Mouse (Mus musculus): ENCODE data around the gene Nrip1.

The Nrip1 gene

DNA sequence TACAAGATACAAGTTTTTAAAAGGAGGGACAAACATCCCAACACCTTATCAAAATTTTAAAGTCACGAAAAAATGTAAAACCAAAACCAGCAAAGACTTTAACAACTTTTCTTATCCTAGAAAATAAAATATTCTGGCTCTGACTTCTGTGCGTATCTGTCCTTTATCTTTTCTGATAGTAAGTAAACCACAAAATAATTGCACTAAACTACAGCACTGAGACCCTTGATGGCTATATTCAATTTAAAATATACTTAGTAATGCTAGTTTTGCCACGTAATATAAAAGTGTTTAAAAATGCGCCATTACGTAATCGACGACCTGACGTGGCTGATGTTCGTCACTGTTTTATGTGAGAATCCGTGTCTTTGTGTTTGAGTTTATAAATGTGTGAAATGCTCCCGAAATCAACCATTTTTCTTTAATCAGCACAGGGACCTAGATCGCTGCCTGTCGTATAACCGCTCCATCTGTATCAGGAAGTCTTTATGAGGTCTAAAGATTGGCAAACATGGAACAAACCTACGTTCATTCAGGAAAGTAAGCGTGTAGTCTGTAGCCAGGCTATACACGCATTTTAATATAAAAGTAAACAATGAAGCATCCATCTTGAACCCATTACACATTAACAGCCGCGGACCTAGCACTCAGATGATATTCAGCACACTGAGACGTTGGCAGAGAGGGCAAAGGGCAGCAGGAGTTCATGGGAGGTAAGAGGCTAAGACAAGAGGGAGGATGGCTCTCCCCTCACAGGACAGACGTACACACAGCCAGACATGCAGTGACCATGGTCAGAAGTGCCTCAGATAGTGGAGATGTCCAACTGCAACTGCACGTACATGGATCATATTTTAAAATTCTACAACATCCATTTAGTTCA is 56.4 kb downstream of the Nrip1 start:
- DNase-seq (ENCODE audit: low read depth, low spot score), result no peak

DNA sequence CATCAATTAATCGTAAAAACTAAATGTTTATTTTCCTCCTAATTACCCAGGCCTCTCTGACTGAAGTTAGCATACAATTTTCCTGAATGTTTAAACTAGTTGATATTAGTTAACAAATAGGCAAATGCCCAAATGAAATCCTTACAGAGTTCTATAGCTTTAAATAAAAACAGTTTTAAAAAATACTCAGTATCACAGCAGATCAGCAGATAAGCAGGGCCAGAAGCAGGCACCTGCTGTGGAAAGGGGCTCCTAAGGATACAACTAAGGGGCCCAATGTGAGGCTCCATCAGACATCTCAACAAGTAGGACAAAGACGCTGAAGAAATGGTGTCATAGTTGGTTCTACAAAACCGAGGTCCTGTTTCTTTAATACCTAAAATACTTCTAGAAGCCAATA is 58.0 kb downstream of the Nrip1 start:
- DNase-seq (ENCODE audit: low read depth, low spot score), result no peak

DNA sequence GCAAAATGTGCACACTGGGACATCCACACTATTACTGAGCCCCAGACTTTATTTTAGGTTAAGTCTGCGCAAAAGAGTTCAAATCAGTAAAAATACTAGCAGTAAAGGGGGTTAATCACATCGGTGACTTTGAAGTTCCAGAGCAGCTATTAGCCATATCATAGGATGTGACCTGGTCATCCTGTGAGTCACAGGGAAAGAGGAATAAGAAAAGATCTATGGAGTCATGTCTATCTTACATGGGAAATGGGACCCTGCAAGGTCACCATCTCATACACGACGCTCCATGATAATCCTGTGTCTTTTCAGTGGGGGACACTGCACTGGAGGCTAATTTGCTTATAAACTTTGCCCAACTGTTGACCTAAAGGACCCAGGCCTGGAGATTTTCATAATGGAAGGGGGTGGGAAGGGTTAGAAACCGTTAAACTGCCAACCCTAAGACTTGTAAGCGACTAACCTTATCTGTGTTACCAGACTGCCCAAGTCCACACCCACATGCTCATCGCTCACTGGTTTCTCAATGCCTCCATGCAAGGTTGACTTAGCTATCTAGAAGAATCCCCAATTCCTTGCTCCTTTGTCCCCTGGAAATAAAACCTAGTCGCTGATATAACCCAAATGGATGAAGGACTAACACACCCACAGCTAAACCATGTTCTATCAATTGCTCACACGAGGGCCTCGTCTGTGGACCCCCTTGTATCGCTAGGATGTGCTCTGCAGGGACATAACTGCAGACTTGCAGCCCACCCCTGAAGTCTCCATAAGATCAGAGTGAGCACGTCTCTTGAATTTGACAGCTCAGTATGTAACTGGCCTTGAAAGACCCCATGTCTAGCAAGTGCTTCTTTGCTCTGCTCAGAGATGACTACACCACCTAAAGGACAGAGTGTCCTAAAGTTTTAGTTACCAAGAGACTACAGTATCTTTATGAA is 59.3 kb downstream of the Nrip1 start:
- no peak for DNase-seq (ENCODE audit: low read depth, low spot score)

DNA sequence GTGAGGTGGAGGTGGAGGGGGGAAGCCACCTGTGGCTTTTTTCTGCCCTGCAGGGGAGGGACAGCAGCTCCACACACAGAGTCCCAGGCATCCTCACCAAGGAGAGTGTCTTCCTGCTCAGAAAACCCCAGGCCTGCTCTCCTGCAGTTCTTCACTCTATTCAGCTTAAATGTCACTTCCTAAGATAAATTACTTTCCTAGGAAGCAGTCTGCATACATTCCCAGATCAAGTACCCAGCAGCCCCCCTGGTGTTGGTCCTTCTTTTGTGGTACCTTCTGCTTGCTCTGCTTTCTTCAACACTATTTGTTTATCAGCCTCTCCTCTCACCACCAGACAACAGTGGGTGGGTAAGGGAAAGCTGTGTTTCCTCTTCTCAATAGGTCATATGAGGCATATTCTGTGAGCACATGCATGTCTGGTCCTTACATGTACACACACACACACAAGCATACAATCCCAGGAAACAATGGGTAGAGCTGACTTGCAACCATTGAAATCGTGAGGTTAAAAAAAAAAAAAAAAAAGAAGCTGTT is 60.7 kb downstream of the Nrip1 start:
- DNase-seq (ENCODE audit: low read depth, low spot score), result no peak

DNA sequence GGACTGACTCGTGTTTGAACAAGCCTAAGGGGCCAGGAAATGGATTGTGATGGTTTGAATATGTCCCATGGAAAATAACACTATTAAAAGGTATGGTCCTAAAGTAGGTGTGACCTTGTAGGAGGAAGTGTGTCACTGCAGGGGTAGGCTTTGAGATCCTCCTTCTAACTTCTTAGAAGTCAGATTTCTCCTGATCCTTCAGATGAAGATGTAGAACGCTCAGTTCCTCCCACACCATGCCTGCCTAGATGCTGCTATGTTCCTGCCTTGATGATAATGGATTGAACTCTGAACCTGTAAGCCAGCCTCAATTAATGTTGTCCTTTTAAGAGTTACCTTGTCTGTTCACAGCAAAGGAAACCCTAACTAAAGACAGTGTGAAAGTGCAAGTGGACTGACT is 62.8 kb downstream of the Nrip1 start:
- DNase-seq (ENCODE audit: low read depth, low spot score), result no peak

DNA sequence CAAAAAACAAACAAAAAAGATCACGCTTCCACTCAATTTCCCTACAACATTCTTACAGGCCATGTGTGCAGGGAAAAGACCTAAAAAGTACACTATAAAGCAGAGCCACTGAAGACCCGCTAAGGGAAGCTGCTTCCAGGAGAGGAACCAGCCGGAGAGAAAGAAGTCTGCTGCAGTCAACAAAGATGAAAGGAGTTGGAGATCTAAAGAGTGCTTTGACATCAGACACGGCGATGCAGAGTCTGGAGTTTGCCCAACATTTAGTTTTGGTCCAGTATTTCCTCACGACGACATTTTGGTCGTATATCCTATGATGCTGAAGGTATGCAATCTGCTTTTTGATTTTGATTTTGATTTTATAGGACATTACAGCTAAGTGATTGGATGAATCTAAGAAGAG is 63.3 kb downstream of the Nrip1 start:
- no peak for DNase-seq (ENCODE audit: low read depth, low spot score)

DNA sequence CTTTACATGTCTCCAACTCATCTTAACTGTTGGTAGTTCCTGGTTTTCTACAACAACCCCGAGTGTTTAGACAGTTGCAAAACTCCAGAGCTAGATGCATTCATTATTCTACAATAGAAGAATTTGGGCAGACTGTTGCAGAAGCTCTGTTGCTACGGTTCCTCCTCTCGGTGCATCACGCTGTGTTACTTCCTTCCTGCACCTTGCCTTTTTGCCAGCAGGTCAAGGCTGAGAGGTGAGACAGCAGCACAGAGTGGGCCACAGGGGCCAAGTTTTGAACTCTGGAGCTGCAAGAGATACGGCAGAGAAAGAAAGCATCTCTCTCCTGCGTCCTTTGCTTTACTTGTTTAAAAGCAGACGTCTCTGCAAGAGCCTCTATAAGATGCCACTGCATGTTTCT is 64.3 kb downstream of the Nrip1 start:
- no peak for DNase-seq (ENCODE audit: low read depth, low spot score)

DNA sequence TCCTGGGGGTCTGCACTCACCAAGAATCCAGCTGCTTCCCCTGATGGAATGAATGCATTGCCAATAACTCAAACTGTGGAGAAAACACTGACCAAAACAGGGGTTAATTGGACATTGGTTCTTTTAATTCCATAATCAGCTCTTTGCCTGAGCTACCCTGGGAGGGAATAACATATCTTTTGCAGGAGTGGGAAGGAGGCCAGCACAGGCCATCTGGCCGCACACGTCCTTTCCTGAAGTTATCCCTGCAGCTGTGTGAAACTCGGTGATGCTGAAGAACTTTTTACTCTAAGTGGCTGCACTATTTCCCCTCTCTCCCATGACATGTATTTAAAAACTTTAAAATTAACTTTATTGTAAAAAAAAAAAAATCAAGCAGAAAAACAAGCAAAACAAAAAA is 66.6 kb downstream of the Nrip1 start:
- DNase-seq (ENCODE audit: low read depth, low spot score), result no peak

DNA sequence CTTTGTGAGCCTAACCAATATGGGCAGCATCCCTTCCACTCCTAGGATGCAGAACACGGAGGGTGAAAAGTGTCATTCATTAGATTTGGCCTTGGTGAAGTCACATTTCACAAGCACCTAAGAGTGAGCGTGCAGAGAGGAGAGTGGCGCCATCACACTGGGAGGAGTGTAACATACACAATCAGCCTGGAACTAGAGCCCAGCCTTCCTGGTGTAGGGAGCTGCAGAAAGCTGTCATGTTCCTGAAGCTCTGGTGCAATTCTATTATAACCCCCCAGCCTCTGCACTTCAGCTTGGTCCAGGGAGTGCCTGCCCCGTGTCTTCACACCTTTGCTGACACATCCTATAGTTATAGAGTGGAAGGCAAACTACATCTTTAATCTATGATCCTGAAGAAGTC is 67.2 kb downstream of the Nrip1 start:
- DNase-seq (ENCODE audit: low read depth, low spot score), result no peak

DNA sequence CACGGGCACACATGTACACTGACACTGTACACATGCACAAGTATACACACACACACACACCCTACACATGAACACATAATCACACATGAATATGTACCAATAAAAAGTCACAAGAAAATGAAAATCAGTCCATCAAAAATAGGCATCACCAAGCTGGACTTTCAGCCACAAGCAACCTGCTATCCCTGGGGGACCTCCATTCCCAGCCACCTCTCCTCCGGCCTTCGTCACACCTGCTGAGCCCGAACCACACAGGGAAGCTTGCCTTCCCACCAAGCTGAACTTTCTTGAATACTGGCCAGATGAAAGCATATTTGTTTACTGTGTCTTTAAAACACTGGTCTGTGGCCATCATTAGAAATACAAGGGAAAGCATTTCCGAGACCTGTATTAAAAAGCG is 70.2 kb downstream of the Nrip1 start:
- DNase-seq (ENCODE audit: low read depth, low spot score), result no peak

DNA sequence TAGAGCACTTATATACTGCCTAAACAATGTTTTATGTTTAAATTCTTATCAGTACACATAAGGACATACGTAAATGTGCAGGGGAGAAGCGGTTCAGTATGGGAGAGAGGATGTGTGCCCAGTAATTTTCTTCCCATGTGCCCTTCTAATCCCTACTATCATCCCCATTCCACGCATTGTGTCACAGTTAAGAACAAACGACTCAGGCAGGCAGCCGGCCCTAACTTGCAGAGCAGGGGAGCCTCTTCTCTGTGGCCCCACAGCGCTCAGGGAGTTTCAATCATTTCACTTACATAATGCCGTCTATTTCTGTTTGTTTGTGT is 71.9 kb downstream of the Nrip1 start:
- DNase-seq (ENCODE audit: low read depth, low spot score), result no peak

DNA sequence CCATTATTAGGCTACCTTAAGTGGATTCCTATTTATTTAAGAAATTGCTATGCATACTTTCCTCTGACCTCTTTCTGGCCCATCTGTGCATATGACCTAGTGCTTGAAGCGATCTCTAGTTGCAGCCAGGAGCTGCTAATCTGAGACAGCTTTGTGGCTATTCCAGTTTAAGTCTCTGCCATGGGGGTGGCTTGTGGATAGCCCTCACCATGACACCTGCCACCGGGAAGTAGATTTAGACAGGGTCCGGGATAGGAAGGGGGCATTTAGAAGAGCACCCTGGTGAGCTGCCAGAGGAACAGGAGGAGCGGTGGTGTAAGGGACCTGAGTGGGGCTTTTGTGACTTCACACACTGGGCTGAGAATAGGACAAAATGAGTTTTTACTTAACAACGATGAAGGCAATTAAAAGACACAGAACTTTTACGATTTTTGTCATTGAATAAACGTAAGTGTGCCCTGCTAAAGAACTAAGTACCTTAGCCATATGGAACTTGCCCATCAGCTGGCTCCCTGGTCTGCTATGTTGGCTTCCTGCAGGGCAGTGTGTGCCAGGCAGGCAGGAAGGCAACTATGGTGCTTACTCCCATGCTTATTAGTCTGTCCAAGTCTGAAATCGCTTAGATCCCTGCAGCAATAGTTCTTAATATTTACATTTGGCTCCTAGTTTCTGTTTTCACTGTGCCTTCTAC is 72.4 kb downstream of the Nrip1 start:
- DNase-seq (ENCODE audit: low read depth, low spot score), result peak; percentile 56

DNA sequence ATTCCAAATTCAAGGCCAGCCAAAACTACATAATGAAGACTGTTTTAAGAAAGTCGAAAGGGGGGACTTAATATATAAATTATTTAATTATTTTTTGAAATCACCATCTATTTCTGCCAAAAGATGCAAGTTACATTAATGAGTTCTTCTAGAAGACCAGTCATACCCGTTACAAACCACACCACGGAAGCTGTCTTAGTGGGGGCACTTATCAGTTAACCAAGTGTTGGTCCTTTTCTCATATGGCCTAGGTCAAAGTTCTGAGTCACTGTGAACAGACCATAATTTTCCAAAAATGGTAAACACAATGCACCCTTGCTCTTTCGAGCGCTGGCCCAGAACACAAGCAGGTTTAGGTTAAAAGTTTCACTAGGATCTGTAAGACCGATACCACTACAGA is 73.2 kb downstream of the Nrip1 start:
- no peak for DNase-seq (ENCODE audit: low read depth, low spot score)

DNA sequence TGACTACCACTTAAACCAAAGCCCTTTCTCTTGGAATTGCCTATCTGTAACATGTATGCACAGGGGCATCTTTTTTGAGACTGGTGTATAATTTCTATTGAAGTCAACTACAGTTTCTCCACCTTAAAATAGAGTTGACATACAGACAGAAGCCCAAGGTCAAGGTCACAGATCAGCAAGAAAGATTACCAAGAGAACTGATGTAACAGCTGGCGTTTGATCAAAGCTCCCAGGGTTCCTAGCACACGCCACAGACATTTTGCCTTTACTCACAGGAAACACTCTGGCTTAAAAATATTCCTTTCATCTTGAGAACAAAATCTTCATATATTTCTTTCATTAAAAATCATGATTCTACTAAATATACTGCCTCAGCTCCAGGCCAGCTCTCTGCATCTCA is 74.1 kb downstream of the Nrip1 start:
- DNase-seq (ENCODE audit: low read depth, low spot score), result no peak

DNA sequence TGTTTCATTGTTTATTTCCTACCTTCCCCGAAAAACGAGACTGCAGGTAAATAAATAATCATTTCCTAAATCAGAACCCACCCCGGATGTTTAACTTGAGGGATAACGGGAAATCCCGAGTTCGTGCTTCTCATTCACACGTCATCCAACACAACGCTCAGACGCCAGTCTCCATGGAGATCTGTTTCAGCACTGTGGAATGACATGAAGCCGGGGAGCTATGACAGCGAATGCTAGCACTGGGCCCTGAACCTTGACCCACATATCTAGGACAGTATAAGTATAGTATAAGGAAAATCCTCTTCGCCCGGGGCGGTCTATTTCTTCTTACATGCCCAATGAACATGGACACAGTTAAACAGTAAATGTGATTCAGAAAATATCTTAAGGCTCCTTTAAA is 78.3 kb downstream of the Nrip1 start:
- DNase-seq (ENCODE audit: low read depth, low spot score), result no peak

DNA sequence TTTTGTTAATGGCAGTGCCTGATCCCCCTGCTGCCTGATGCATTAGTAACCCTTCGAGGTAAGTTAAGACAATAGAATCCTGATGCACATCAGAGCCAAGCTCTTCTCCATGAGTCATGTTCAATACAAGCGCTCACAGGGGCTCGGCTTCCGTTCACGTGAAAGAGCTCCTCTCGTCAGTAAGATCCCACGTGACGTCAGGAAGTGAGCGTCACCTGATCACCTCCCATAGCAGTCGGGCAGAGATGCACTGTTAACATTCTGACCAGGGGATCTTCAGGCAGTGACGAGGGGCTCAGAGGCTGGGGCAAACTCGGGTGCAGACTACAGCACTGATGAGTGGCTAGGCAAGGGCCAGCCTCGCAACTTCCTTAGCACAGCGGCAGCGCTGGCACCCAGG is 79.1 kb downstream of the Nrip1 start:
- no peak for DNase-seq (ENCODE audit: low read depth, low spot score)

DNA sequence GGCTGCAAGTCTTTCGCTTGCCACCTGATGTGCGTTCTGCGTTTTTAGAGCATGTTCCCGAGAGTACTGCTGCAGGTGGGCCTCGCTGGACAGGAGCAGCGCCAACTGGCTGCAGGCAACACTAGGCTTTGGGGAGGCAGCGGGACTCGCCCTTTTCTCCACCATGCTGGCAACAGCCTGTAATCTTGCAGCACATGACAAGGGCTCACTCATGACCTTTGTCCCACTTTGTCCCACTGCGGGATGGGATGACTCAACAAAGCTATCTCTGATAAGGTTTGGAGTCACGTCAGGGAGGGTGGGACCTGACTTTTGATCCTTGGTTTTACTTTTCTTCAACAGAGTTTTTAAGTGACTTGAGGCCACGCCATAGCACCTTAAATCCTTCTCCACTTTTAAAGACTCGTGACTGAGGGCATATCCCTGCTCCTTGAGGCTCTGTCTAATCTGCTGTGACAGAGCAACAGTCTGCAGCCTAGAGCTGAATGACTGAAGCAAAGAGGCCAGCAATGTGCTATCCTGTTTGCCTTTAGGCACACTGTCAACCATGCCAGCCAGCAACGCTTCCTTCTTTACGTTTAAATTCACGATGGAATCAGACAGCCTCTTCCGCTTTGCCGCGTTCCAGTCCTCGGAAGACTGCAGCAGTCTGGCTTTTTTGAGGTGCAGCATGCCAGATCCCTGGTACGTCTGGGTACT is 79.7 kb downstream of the Nrip1 start:
- DNase-seq (ENCODE audit: low read depth, low spot score), result no peak

DNA sequence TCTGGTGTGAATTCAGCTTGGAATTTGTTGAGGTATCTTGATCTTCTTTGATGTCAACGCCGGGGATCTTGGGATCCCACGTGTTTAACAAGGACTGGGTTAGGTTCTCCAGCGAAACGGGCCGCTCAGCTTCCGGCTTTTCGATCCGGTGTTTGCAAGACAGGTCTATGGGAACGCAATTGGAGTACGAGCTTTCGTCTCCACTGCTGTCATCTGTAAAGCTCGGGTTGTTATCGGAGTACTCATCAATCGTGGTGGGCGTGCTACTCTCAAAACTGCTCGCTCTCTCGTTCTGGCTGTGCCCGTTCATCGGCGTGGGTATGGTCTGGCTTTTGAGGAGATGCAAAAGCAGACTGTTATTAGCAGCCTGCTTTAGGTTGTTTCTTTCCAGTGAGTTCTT is 80.5 kb downstream of the Nrip1 start:
- no peak for DNase-seq (ENCODE audit: low read depth, low spot score)

DNA sequence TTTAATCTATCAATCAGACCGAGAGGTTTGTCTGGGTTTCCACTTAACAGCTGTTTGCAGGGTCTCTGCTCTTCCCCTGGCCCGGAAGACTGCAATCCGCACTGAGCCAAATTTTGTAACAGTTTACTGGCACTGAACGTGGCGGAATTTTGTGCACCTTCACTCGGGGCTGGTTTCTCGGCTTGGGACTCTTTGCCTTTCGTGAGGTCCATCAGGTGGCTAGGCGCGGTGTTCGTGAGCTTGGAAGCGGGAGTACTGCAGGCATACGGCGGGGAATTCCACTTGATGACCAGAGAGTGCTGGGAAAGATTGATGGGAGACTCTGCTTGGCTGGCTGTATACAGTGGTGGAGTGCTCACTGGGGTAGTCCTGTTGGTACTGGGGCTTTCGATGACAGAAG is 81.0 kb downstream of the Nrip1 start:
- no peak for DNase-seq (ENCODE audit: low read depth, low spot score)

DNA sequence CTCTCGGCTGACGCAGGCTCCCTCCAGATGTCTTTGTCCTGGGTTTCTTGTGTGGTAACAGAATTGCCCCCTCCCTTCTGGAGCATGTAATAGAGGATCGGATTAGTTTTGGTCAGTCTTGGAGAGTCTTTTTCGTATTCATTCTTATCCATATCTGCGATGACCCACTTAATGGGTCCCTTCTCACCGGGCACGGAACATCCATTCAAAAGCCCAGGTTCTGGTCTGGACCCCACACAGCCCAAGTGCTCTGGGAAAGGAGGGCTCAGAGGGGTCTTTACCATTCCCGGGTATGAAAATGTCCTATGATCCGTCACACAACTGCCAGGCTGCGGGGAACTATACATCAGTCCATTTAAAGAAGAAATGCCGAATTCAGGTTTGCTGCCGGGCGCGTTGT is 82.3 kb downstream of the Nrip1 start:
- no peak for DNase-seq (ENCODE audit: low read depth, low spot score)

DNA sequence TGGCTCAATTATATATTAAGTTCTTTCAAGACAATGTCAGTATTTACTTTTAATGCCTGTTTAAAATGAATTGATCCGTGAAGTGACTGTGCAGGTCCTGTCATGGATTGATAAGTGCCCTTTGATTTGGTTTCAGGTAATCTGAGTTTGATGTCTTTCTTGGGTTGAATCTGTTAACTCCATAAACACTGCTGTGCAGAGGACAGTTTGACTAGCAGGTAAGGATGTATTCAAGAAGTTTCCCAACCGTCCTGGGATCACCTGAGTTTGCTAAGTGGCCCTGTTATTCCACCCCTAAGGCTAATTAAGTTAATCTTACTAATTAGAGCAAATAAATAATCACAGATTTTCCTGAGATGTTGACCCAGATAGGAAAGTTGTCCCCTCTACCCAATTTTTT is 84.1 kb downstream of the Nrip1 start:
- no peak for DNase-seq (ENCODE audit: low read depth, low spot score)

DNA sequence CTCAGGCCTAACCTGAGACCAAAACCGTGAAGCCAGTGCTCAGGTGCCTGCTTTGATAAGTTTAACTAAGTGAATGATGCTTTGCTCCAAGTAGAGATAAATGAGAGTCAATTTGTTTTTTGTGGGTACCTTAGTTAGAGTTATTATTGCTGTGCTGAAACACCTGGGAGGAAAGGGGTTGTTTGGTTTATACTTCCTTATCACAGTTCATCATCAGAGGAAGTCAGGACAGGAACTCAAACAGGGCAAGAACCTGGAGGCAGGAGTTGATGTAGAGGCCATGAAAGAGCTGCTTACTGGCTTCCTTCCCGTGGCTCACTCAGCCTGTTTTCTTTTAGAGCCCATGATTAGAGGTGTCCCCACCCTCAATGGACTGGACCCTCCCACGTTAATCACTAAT is 89.8 kb downstream of the Nrip1 start:
- DNase-seq (ENCODE audit: low read depth, low spot score), result no peak
